Mouse (Mus musculus): Measurements from ENCODE around the gene Gm13285. TPM values are rescaled to one million over a fixed set of nuclear protein-coding genes. Genes with fewer than 3 reads are reported as not detected.
"Not testable (repeated sequence)": the region's sequence is repeated elsewhere in the genome, so short reads cannot be mapped to it uniquely, and the experiment has no call there.

The Gm13285 gene
- total RNA-seq, 1 experiment: not detected

DNA sequence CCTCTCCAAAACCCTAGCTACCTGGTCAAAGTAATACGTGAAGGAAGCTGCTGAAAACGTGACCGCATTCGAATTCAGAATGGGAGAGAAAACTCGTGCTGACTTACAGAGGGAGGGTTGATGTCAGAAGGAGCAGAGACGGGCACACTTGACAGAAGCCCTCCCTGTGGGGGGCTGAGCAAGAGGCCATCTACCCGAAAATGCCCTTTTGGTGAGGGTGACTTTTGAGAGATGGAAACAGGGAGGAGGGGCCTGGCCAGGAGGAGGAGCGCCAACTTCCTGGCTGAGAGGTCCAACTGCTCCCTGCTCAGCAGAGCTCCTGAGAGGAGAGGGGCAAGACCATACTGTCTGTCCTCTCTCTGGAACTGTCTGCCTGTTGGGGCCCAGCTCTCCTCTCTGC is 5.8 kb downstream of the Gm13285 start, which contains the start of gene Gm13288:
Gene Gm13288 (plus strand): TSS at position 301 of the 400 bp plus-strand sequence.
- in situ Hi-C loops (cut with MboI; ENCODE audit: low sequenced_read_pairs in 2 of 2, unreplicated experiment in 2 of 2); H3K9me3 ChIP-seq (ENCODE audit: control insufficient read depth, insufficient read depth, low read depth, low read length); H3K9ac ChIP-seq (ENCODE audit: insufficient read depth, low read depth, low read length, poor library complexity, severe bottlenecking); DNase-seq (ENCODE audit: low read depth, low spot score); H3K36me3 ChIP-seq (ENCODE audit: control insufficient read depth, insufficient read depth, low read length, poor library complexity, severe bottlenecking); H3K4me3 ChIP-seq (ENCODE audit: insufficient read depth in 1 of 2, low read depth in 1 of 2, low read length in 2 of 2, poor library complexity in 1 of 2, severe bottlenecking in 1 of 2); H3K27ac ChIP-seq (ENCODE audit: insufficient read depth, low read depth, low read length, poor library complexity, severe bottlenecking); H3K4me1 ChIP-seq (ENCODE audit: control insufficient read depth in 2 of 2, insufficient read depth in 2 of 2, low read length in 2 of 2, poor library complexity in 1 of 2): not testable (repeated sequence)

DNA sequence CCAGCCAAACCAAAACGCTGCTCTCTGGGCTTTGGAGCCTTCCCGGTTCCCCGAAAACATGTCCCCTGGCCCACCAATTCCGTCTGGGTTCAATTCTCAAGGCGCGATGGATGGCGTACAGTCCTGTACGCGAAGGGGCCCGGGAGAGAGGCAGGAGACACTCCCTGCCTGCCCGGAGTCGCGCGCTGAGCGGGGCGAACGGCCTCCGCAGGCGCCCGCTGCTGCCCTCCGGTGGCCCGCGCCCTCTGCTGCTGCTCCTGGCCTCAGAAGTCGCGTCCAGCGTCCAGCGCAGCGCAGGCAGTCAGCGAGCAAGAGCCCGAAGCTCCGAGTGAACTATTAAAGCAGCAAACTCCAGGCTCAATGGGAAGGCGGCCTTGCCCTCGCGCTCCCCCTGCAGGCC is 6.3 kb downstream of the Gm13285 start:
- H3K36me3 ChIP-seq (ENCODE audit: control insufficient read depth, insufficient read depth, low read length, poor library complexity, severe bottlenecking); H3K9me3 ChIP-seq (ENCODE audit: control insufficient read depth, insufficient read depth, low read depth, low read length); H3K27ac ChIP-seq (ENCODE audit: insufficient read depth, low read depth, low read length, poor library complexity, severe bottlenecking); H3K9ac ChIP-seq (ENCODE audit: insufficient read depth, low read depth, low read length, poor library complexity, severe bottlenecking); in situ Hi-C loops (cut with MboI; ENCODE audit: low sequenced_read_pairs in 2 of 2, unreplicated experiment in 2 of 2); DNase-seq (ENCODE audit: low read depth, low spot score); H3K4me1 ChIP-seq (ENCODE audit: control insufficient read depth in 2 of 2, insufficient read depth in 2 of 2, low read length in 2 of 2, poor library complexity in 1 of 2); H3K4me3 ChIP-seq (ENCODE audit: insufficient read depth in 1 of 2, low read depth in 1 of 2, low read length in 2 of 2, poor library complexity in 1 of 2, severe bottlenecking in 1 of 2): not testable (repeated sequence)

- TF ChIP-seq ZC3H11A (IDR thresholded peaks at IDR 0.05; ENCODE audit: borderline replicate concordance, low read depth, low read length): no peak
- no peak for TF ChIP-seq MAFK (IDR thresholded peaks at IDR 0.05; ENCODE audit: insufficient read depth, low read depth, low read length)
- TF ChIP-seq HCFC1 (IDR thresholded peaks at IDR 0.05; ENCODE audit: borderline replicate concordance, insufficient read depth, low read length): no peak
- TF ChIP-seq ZNF384 (IDR thresholded peaks at IDR 0.05; ENCODE audit: low read depth, low read length): no peak
- no peak for TF ChIP-seq CHD2 (IDR thresholded peaks at IDR 0.05; ENCODE audit: low read depth, low read length)
- DNase-seq (ENCODE audit: low read depth, low spot score): no peak
- Histone ChIP-seq H3K9ac (ENCODE audit: insufficient read depth, low read depth, low read length, poor library complexity, severe bottlenecking) (no peak within 1 kb of the TSS), H3K4me1 (ENCODE audit: control insufficient read depth in 2 of 2, insufficient read depth in 2 of 2, low read length in 2 of 2, poor library complexity in 1 of 2) (no peaks in the 10 kb centered on the region), H3K9me3 (ENCODE audit: control insufficient read depth, insufficient read depth, low read depth, low read length) (no peaks in the 10 kb centered on the region), H3K4me3 (ENCODE audit: insufficient read depth in 1 of 2, low read depth in 1 of 2, low read length in 2 of 2, poor library complexity in 1 of 2, severe bottlenecking in 1 of 2) (no peak within 1 kb of the TSS), H3K27ac (ENCODE audit: insufficient read depth, low read depth, low read length, poor library complexity, severe bottlenecking) (no peak within 1 kb of the TSS), H3K36me3 (ENCODE audit: control insufficient read depth, insufficient read depth, low read length, poor library complexity, severe bottlenecking) (no peaks in the 10 kb centered on the region)
- in situ Hi-C loops (cut with MboI; ENCODE audit: low sequenced_read_pairs in 2 of 2, unreplicated experiment in 2 of 2): no loop called here
Observed at GRCm38 (mm10) chr4:88815928-88816327, 16.5 kb downstream of the Gm13285 start, which contains the start of gene Ifna7. Ifna7 (plus strand) TSS chr4:88816228.

DNA sequence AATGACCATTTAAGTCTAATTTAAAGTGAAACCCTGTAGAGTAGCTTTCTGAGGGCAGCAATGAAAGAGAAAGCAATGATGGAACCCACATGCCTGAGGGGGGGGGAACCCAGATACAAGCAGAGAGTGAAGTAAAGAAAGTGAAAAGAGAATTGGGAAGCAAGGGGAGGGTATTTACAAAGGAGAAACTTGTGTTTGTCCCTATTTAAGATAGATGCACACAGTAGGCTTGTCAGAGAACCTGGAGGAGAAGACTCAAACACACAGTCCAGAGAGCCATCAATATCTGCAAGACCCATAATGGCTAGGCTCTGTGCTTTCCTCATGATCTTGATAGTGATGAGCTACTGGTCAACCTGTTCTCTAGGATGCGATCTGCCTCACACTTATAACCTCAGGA is 20.2 kb downstream of the Gm13285 start, which contains the start of gene Ifna11:
Gene Ifna11 (plus strand): TSS at position 301 of the 400 bp plus-strand sequence.
- DNase-seq (ENCODE audit: low read depth, low spot score): no peak
- H3K27ac ChIP-seq (ENCODE audit: insufficient read depth, low read depth, low read length, poor library complexity, severe bottlenecking): no peak within 1 kb of the TSS
- no peaks in the 10 kb centered on the region for H3K4me1 ChIP-seq (ENCODE audit: control insufficient read depth in 2 of 2, insufficient read depth in 2 of 2, low read length in 2 of 2, poor library complexity in 1 of 2)
- in situ Hi-C loops (cut with MboI; ENCODE audit: low sequenced_read_pairs in 2 of 2, unreplicated experiment in 2 of 2): no loop called here
- no peaks in the 10 kb centered on the region for H3K9me3 ChIP-seq (ENCODE audit: control insufficient read depth, insufficient read depth, low read depth, low read length)
- TF ChIP-seq ZNF384 (IDR thresholded peaks at IDR 0.05; ENCODE audit: low read depth, low read length): no peak
- TF ChIP-seq MAFK (IDR thresholded peaks at IDR 0.05; ENCODE audit: insufficient read depth, low read depth, low read length): no peak
- TF ChIP-seq ZC3H11A (IDR thresholded peaks at IDR 0.05; ENCODE audit: borderline replicate concordance, low read depth, low read length): no peak
- TF ChIP-seq HCFC1 (IDR thresholded peaks at IDR 0.05; ENCODE audit: borderline replicate concordance, insufficient read depth, low read length): no peak
- no peak for TF ChIP-seq CHD2 (IDR thresholded peaks at IDR 0.05; ENCODE audit: low read depth, low read length)
- H3K36me3 ChIP-seq (ENCODE audit: control insufficient read depth, insufficient read depth, low read length, poor library complexity, severe bottlenecking): no peaks in the 10 kb centered on the region
- no peak within 1 kb of the TSS for H3K4me3 ChIP-seq (ENCODE audit: insufficient read depth in 1 of 2, low read depth in 1 of 2, low read length in 2 of 2, poor library complexity in 1 of 2, severe bottlenecking in 1 of 2)
- H3K9ac ChIP-seq (ENCODE audit: insufficient read depth, low read depth, low read length, poor library complexity, severe bottlenecking): no peak within 1 kb of the TSS

- in situ Hi-C loops (cut with MboI; ENCODE audit: low sequenced_read_pairs in 2 of 2, unreplicated experiment in 2 of 2): no loop called here
- no peak for DNase-seq (ENCODE audit: low read depth, low spot score)
- no peak for TF ChIP-seq CHD2 (IDR thresholded peaks at IDR 0.05; ENCODE audit: low read depth, low read length)
- TF ChIP-seq MAFK (IDR thresholded peaks at IDR 0.05; ENCODE audit: insufficient read depth, low read depth, low read length): no peak
- TF ChIP-seq ZC3H11A (IDR thresholded peaks at IDR 0.05; ENCODE audit: borderline replicate concordance, low read depth, low read length): no peak
Observed at GRCm38 (mm10) chr4:88822995-88823394, 23.5 kb downstream of the Gm13285 start.

DNA sequence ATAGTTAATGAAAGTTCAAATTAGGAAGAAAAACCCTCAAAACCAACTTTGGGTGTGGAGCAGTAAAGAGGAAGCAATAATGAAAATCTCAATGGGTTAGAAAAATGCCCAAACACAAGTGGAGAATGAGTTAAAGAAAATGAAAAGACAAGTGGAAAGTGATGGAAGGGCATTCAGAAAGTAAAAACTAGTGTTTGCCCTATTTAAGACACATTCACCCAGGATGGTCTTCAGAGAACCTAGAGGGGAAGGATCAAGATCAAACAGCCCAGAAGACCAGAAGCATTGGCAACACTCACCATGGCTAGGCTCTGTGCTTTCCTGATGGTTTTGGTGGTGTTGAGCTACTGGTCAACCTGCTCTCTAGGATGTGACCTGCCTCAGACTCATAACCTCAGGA is 27.7 kb downstream of the Gm13285 start, which contains the start of gene Ifna6:
Gene Ifna6 (plus strand): TSS at position 301 of the 400 bp plus-strand sequence.
- H3K9me3 ChIP-seq (ENCODE audit: control insufficient read depth, insufficient read depth, low read depth, low read length); in situ Hi-C loops (cut with MboI; ENCODE audit: low sequenced_read_pairs in 2 of 2, unreplicated experiment in 2 of 2); H3K9ac ChIP-seq (ENCODE audit: insufficient read depth, low read depth, low read length, poor library complexity, severe bottlenecking); DNase-seq (ENCODE audit: low read depth, low spot score); H3K4me1 ChIP-seq (ENCODE audit: control insufficient read depth in 2 of 2, insufficient read depth in 2 of 2, low read length in 2 of 2, poor library complexity in 1 of 2); H3K27ac ChIP-seq (ENCODE audit: insufficient read depth, low read depth, low read length, poor library complexity, severe bottlenecking); H3K4me3 ChIP-seq (ENCODE audit: insufficient read depth in 1 of 2, low read depth in 1 of 2, low read length in 2 of 2, poor library complexity in 1 of 2, severe bottlenecking in 1 of 2); H3K36me3 ChIP-seq (ENCODE audit: control insufficient read depth, insufficient read depth, low read length, poor library complexity, severe bottlenecking): not testable (repeated sequence)

More at GRCm38 (mm10) chr4:88822995-88823394, 23.5 kb downstream of the Gm13285 start:
- Histone ChIP-seq H3K27ac (ENCODE audit: insufficient read depth, low read depth, low read length, poor library complexity, severe bottlenecking) (no peak overlapping the region), H3K4me3 (ENCODE audit: insufficient read depth in 1 of 2, low read depth in 1 of 2, low read length in 2 of 2, poor library complexity in 1 of 2, severe bottlenecking in 1 of 2) (no peak overlapping the region), H3K9me3 (ENCODE audit: control insufficient read depth, insufficient read depth, low read depth, low read length) (no peaks in the 10 kb centered on the region), H3K9ac (ENCODE audit: insufficient read depth, low read depth, low read length, poor library complexity, severe bottlenecking) (no peak overlapping the region), H3K4me1 (ENCODE audit: control insufficient read depth in 2 of 2, insufficient read depth in 2 of 2, low read length in 2 of 2, poor library complexity in 1 of 2) (no peaks in the 10 kb centered on the region), H3K36me3 (ENCODE audit: control insufficient read depth, insufficient read depth, low read length, poor library complexity, severe bottlenecking) (no peaks in the 10 kb centered on the region)
